Mouse (Mus musculus) gastrocnemius, postnatal 25 days (tissue): ENCODE results near the gene Zfp446. TPM values are rescaled to one million over a fixed set of nuclear protein-coding genes. Genes with fewer than 3 reads are reported as not detected.
"Not testable (repeated sequence)": the region's sequence is repeated elsewhere in the genome, so short reads cannot be mapped to it uniquely, and the experiment has no call there.

Source experiments
- DNase-seq: peaks from one replicate; pipeline ENCODE4 v3.0.0; 2022
- long read RNA-seq, 2 experiments: library from polyadenylated mRNA; stranded (forward); transcript quantifications; one replicate each; pipeline ENCODE4 v2.0.0; 2021
- total RNA-seq, 2 experiments: library from RNA; stranded (reverse); gene quantifications; 1 replicate in 1 of 2; 2 replicates in 1 of 2; pipeline ENCODE4 v1.2.3; 2021

Gene Zfp446
- total RNA-seq = 1 to 10 TPM; 2.1 to 2.4 TPM
- long read RNA-seq, experiment 1, partial matches to known transcripts = 0 of 1 reads
- long read RNA-seq, experiment 1, other reads (novel, unspliced or antisense) = 1 of 1 reads
- long read RNA-seq, experiment 2, full-length matches to known transcripts = 1 of 2 reads
- long read RNA-seq, experiment 2, partial matches to known transcripts = 0 of 2 reads
- long read RNA-seq, experiment 2, other reads (novel, unspliced or antisense) = 1 of 2 reads

GRCm38 (mm10) chr7:12977682-12978389 is at the start of gene Zfp446:
Gene Zfp446 (plus strand): TSS chr7:12977848.
- peak; percentile 99 for DNase-seq

GRCm38 (mm10) chr7:12933615-12934140 is 44.0 kb upstream of the Zfp446 start:
- no peak for DNase-seq

- DNase-seq = no peak
Observed at GRCm38 (mm10) chr7:12934808-12935207, 42.8 kb upstream of the Zfp446 start.

GRCm38 (mm10) chr7:12937254-12937803 is 40.3 kb upstream of the Zfp446 start:
- not testable (repeated sequence) for DNase-seq

GRCm38 (mm10) chr7:12940599-12940998 is 37.0 kb upstream of the Zfp446 start:
- DNase-seq = no peak

- DNase-seq = no peak
Observed at GRCm38 (mm10) chr7:12943488-12943887, 34.2 kb upstream of the Zfp446 start.

- DNase-seq = peak; percentile 91
Observed at GRCm38 (mm10) chr7:12949032-12949871, 28.4 kb upstream of the Zfp446 start.

GRCm38 (mm10) chr7:12949872-12950229 is 27.8 kb upstream of the Zfp446 start:
- no peak for DNase-seq

- no peak for DNase-seq
Observed at GRCm38 (mm10) chr7:12954896-12955295, 22.8 kb upstream of the Zfp446 start.

GRCm38 (mm10) chr7:12957511-12957910 is 20.1 kb upstream of the Zfp446 start:
- no peak for DNase-seq

GRCm38 (mm10) chr7:12958948-12959347 is 18.7 kb upstream of the Zfp446 start:
- DNase-seq = no peak

- no peak for DNase-seq
Observed at GRCm38 (mm10) chr7:12959718-12960117, 17.9 kb upstream of the Zfp446 start.

GRCm38 (mm10) chr7:12961511-12962141 is 16.0 kb upstream of the Zfp446 start:
- peak; percentile 26 for DNase-seq

- peak; percentile 92 for DNase-seq
Observed at GRCm38 (mm10) chr7:12965678-12966091, 12.0 kb upstream of the Zfp446 start, which contains the start of gene Zfp324. Gene Zfp324 (plus strand): TSS chr7:12965838.

GRCm38 (mm10) chr7:12966104-12966845 is 11.4 kb upstream of the Zfp446 start:
- peak; percentile 56 for DNase-seq

- no peak for DNase-seq
Observed at GRCm38 (mm10) chr7:12970906-12971305, 6.7 kb upstream of the Zfp446 start.

GRCm38 (mm10) chr7:12978931-12979722 is 1.5 kb downstream of the Zfp446 start:
- no peak for DNase-seq

GRCm38 (mm10) chr7:12979776-12980175 is 2.1 kb downstream of the Zfp446 start:
- DNase-seq = no peak

- no peak for DNase-seq
Observed at GRCm38 (mm10) chr7:12980291-12980690, 2.6 kb downstream of the Zfp446 start.

- DNase-seq = no peak
Observed at GRCm38 (mm10) chr7:12985724-12986123, 8.1 kb downstream of the Zfp446 start.
